Mouse (Mus musculus) olfactory bulb, adult 2 months (tissue): ENCODE results near the gene Ppfia2. TPM values are rescaled to one million over a fixed set of nuclear protein-coding genes. Genes with fewer than 3 reads are reported as not detected.

Experiments
- H3K27ac ChIP-seq: fragments of 200-500 bp; 2 replicates; pipeline ENCODE4 v1.5.1; 2012; ENCODE audit warnings: low read depth, low read length; ENCODE audit not compliant: insufficient read depth
- H3K4me1 ChIP-seq: fragments of 200-500 bp; 2 replicates; pipeline ENCODE4 v1.6.1; 2012; ENCODE audit warnings: low read length; ENCODE audit not compliant: control insufficient read depth, insufficient read depth
- H3K4me3 ChIP-seq: fragments of 200-500 bp; 2 replicates; pipeline ENCODE4 v1.5.1; 2012; ENCODE audit warnings: mild to moderate bottlenecking, low read depth, low read length, moderate library complexity; ENCODE audit not compliant: insufficient read depth
- CTCF ChIP-seq: fragments of 200-500 bp; IDR thresholded peaks from 2 replicates; pipeline ENCODE4 v1.5.1; 2012; ENCODE audit warnings: low read depth, mild to moderate bottlenecking, low read length, moderate library complexity; ENCODE audit not compliant: insufficient read depth
- POLR2A ChIP-seq: fragments of 200-500 bp; IDR thresholded peaks from 2 replicates; pipeline ENCODE4 v1.6.1; 2012; ENCODE audit warnings: mild to moderate bottlenecking, low read depth, low read length, moderate library complexity; ENCODE audit not compliant: insufficient read depth
- WGBS: fragments of 180-500 bp; shearing (Covaris S2); methylation state at CpG from one replicate; pipeline ENCODE4 v1.1.7; 2018; 5-methylcytosine and 5-hydroxymethylcytosine counted together
- polyA plus RNA-seq: library from polyadenylated mRNA; stranded (reverse); fragments of >200 nt; gene quantifications from 2 replicates; pipeline ENCODE4 v1.2.4, GENCODE M21; 2012; ENCODE audit warnings: low replicate concordance; ENCODE audit not compliant: missing spikeins, insufficient read depth, insufficient read length

Gene Ppfia2
- 102 TPM in 1 of 2 replicates, not detected in the other for polyA plus RNA-seq

- peaks cover 6% of the 10 kb centered on the region for H3K4me1 ChIP-seq
- peak within 1 kb of the TSS; percentile 91 for H3K27ac ChIP-seq
- H3K4me3 ChIP-seq, result peak within 1 kb of the TSS; percentile 78
- WGBS, result under 1% methylated on average over 30 of the region's 30 CpGs
- TF ChIP-seq CTCF (no peak), POLR2A (peak; percentile 46; the same call in 1 of the 2 replicates)
Observed at GRCm38 (mm10) chr10:106469855-106470532, at the start of gene Ppfia2. Gene Ppfia2, plus strand, starts transcription at chr10:106470339.

- 2% methylated on average over 19 of the region's 19 CpGs for WGBS
- TF ChIP-seq POLR2A (peak; percentile 57), CTCF (no peak)
- Histone ChIP-seq H3K4me1 (peaks cover 2% of the 10 kb centered on the region), H3K4me3 (peak overlapping the region; percentile 78), H3K27ac (peak overlapping the region; percentile 91)
Observed at GRCm38 (mm10) chr10:106468956-106469721, 1.0 kb upstream of the Ppfia2 start.

GRCm38 (mm10) chr10:106470533-106471205 is 530 bp downstream of the Ppfia2 start:
- Histone ChIP-seq H3K27ac (peak overlapping the region; percentile 82), H3K4me1 (peaks cover 6% of the 10 kb centered on the region), H3K4me3 (peak overlapping the region; percentile 78)
- TF ChIP-seq POLR2A (no peak), CTCF (no peak)
- WGBS, result 1% methylated on average over 18 of the region's 18 CpGs

DNA sequence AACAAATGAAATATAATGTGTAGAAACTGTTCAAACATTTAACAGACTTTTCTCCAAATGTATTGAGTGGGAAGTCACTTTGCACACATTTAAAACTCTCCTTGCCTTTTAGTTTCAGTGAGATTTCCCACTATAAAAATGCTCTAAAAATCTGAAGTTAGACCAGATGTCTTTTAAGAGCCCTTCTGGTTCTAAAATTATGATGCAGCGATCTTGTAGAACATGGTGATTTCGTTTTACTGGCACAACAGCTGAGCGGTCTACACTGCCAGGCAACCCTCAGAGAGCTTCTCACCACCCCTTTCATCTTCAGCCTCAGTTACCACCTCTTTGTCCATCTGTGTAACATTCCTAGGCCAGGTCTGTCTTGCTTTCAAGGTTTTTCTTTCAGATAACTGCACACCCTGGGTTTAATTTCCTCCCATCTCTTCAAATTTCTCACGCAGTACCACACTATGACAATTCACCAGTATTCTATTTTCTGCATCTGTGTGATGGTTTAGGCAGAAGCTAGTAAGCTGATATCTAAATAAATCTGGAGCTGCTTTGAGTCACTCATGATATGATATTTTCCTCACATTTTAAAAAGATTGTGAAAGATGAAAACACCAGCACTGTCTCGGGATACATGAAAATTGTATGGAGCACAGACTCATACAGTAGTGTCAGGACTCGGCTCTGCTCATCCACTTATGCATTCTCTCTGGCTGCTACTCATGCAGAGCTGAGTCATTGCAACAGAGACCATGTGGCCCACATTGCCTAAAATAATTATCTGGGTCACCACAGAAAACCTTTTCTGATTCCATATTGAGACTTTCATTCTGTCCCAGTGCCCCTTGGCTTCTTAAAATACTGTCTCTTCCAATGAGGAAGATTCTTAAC is 39.4 kb downstream of the Ppfia2 start:
- no peak overlapping the region for H3K4me3 ChIP-seq
- no peak for TF ChIP-seq CTCF
- TF ChIP-seq POLR2A, result no peak
- peak overlapping the region; percentile 82 for H3K27ac ChIP-seq
- 37% methylated on average over 6 of the region's 6 CpGs for WGBS
- H3K4me1 ChIP-seq, result no peaks in the 10 kb centered on the region

DNA sequence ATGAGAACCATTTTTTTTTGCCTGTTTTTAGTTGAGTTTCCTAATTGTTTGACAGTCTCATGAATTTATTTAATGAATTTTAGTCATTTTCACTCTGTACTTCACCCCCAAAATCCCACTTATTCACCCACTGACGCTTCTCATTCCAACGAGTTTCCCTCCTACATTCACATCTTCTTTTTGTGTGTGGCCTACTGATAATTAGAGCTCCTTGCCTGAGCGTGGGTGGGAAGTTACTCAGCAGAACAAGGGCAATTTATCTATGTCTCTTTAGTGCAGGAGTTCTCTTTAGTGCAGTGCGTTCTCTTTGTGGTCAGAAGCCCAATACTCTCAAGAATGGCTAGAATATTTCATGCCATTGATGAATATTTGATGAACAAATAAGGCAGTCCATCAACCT is 95.9 kb downstream of the Ppfia2 start:
- no peak for TF ChIP-seq POLR2A
- TF ChIP-seq CTCF, result no peak
- Histone ChIP-seq H3K27ac (peak overlapping the region; percentile 87), H3K4me1 (no peaks in the 10 kb centered on the region), H3K4me3 (no peak overlapping the region)
- WGBS, result 30% methylated on average over 4 of the region's 4 CpGs

GRCm38 (mm10) chr10:106585026-106585425 is 114.9 kb downstream of the Ppfia2 start:
- H3K27ac ChIP-seq, result peak overlapping the region; percentile 75
- no peak overlapping the region for H3K4me3 ChIP-seq
- no peaks in the 10 kb centered on the region for H3K4me1 ChIP-seq
- no peak for TF ChIP-seq POLR2A
- no peak for TF ChIP-seq CTCF
- 28% methylated on average over 4 of the region's 4 CpGs for WGBS

DNA sequence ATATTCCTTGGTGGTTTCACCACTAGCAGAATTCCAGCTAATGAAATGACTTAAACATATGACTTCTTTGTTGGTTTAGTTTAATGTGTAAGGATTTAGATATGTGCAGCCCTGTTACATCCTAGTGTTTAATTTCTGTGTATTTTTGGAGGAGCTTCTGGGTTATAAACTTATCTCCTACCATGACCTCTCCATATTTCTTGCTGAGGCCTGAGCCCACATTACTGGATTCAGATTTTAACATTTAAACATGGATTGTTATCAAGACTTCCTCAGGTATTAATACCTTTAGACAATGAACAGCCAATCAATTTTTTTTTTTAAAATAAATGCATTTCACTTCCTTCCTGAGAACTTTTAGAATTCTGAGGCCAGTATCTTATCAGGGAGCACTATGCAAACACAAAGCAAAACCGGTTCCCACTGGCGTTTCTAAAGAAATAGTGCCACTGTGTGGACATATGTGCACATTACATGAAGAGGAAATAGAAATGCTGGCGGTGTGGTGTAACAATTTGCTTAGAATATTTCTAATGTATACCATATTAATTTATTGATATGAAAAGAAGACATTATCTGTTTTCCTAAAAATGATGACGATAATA is 115.4 kb downstream of the Ppfia2 start:
- Histone ChIP-seq H3K4me3 (no peak overlapping the region), H3K27ac (peak overlapping the region; percentile 75), H3K4me1 (no peaks in the 10 kb centered on the region)
- 2% methylated on average over 4 of the region's 4 CpGs for WGBS
- no peak for TF ChIP-seq CTCF
- no peak for TF ChIP-seq POLR2A

- WGBS, result 74% methylated on average over 5 of the region's 5 CpGs
- H3K4me1 ChIP-seq, result no peaks in the 10 kb centered on the region
- TF ChIP-seq POLR2A (no peak), CTCF (no peak)
- H3K4me3 ChIP-seq, result no peak overlapping the region
- no peak overlapping the region for H3K27ac ChIP-seq
Observed at GRCm38 (mm10) chr10:106587817-106588216, 117.7 kb downstream of the Ppfia2 start.

DNA sequence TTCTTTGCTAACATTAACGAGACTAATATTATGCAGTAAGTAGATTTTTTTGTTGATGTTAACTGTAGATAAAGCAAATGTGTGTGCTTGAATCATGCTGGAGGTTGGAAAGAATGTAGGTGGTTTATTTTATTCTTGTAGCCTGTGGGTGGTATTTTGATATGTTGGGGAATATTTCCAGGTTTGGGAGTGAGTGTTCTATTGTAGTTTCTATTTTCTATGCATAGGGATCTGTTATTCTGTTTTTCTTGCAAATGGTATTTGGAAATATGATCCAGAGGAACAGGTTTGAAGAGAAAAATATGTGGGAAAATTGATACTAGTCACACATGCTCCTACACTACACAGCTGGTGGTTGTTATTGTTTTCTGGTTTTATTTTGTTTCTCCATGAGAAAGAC is 120.8 kb downstream of the Ppfia2 start:
- Histone ChIP-seq H3K4me3 (no peak overlapping the region), H3K27ac (no peak overlapping the region), H3K4me1 (no peaks in the 10 kb centered on the region)
- TF ChIP-seq POLR2A (no peak), CTCF (no peak)
- WGBS, result 49% methylated on average over 1 of the region's 1 CpGs
